ENCODE assay signal across 35 mouse cellular contexts in the genomic region with DNA sequence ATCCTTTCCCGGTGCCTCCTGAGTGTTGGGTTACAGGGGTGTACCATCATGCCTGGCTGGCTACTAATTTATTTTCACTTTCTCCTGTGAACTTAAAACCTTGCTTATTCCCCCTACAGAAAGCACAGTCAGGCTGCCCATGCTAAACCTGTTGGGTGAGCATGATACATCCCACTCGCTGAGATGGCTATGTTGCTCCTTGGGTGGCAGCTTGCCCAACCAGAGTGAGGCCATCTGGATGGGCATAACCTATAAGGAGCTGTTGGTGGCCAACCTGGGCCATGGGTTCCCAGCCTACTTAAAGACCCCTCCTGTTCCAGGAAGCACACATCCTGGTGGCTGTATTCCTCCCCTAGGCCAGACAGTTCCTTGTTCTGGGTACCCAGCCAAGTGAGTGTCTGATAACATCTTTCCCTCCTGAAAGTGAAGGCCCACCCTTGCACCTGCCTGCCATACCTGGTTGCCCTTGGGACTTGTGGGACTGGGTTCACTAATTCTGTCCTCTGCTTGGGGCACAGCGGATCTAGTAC. TPM values are rescaled to one million over a fixed set of nuclear protein-coding genes. Genes with fewer than 3 reads are reported as not detected.
DNase-seq lines count a peak whose midpoint lies in the region; ATAC-seq and TF ChIP-seq lines count a peak whose summit lies in the region.
"Had no signal": no experiment of that assay in that cellular context is flagged by ENCODE, and none has a peak within 500 bp of the region (broad histone marks: within the 10 kb centered on the region; RNA-seq: fewer than 3 reads in every experiment).

No protein-coding gene starts in this region.

- H3K4me1 ChIP-seq in kidney, postnatal 0 days (replicated peaks; ENCODE audit: insufficient read depth, low read length): peaks cover 3% of the 10 kb centered on the region; the same call in 1 of the 2 replicates
- no peaks in the 10 kb centered on the region for H3K4me1 ChIP-seq in midbrain, embryonic 11.5 days (ENCODE audit: control insufficient read depth, insufficient read depth, low read length)
- H3K4me1 ChIP-seq: liver, embryonic 12.5 days had no signal

- no peaks in the 10 kb centered on the region for H3K27me3 ChIP-seq in kidney, postnatal 0 days (ENCODE audit: insufficient read depth, low read length)
- H3K27me3 ChIP-seq in midbrain, embryonic 11.5 days (ENCODE audit: control insufficient read depth, insufficient read depth, low read length): no peaks in the 10 kb centered on the region
- H3K27me3 ChIP-seq: embryonic facial prominence, embryonic 13.5 days; forebrain, embryonic 12.5 days; hindbrain, embryonic 15.5 days; liver, embryonic 12.5 days; midbrain, embryonic 12.5 days; neural tube, embryonic 13.5 days had no signal

- peak; percentile 31 for DNase-seq in kidney, adult 18-20 months
- peak; percentile 17 to 26 for DNase-seq in kidney, adult 8-10 months
- DNase-seq in kidney, postnatal 0 days (ENCODE audit: low spot score): peak; percentile 39
- peak; percentile 49 to 65 for DNase-seq in kidney, postnatal 4 days
- no peak for DNase-seq in midbrain, embryonic 11.5 days (ENCODE audit: low spot score, missing footprints)
- no peak for DNase-seq in thymus, postnatal 25 days
- DNase-seq in left cerebral cortex, postnatal 10 days (ENCODE audit: extremely low spot score in 1 of 2, low spot score in 2 of 2): no peak
- DNase-seq: adrenal gland, postnatal 25 days; B cell, adult 2 months; cerebellum, adult 11-12 months; cerebellum, adult 9-11 months; embryo, embryonic 11 days; gastrocnemius, postnatal 36 days; heart, adult 2 months; heart, postnatal 10 days; left cerebral cortex, postnatal 4 days; liver, postnatal 0 days; lung, postnatal 36 days; thymus, adult 2 months had no signal

- no peak overlapping the region for H3K4me2 ChIP-seq in kidney, postnatal 0 days (ENCODE audit: low read length)
- no peak overlapping the region for H3K4me2 ChIP-seq in midbrain, embryonic 11.5 days
- H3K4me2 ChIP-seq: embryonic facial prominence, embryonic 13.5 days; forebrain, embryonic 12.5 days; heart, embryonic 13.5 days; hindbrain, embryonic 15.5 days; liver, embryonic 12.5 days; midbrain, embryonic 12.5 days; neural tube, embryonic 13.5 days had no signal

- no peak overlapping the region for H3K4me3 ChIP-seq in kidney, postnatal 0 days (replicated peaks; ENCODE audit: low read depth, low read length)
- no peak overlapping the region for H3K4me3 ChIP-seq in midbrain, embryonic 11.5 days (ENCODE audit: low read depth, low read length)
- H3K4me3 ChIP-seq: embryonic facial prominence, embryonic 13.5 days; forebrain, embryonic 12.5 days; heart, adult 2 months; heart, embryonic 13.5 days; hindbrain, embryonic 15.5 days; left cerebral cortex, adult 2 months; liver, embryonic 12.5 days; midbrain, embryonic 12.5 days; neural tube, embryonic 13.5 days had no signal

- H3K36me3 ChIP-seq in kidney, postnatal 0 days (ENCODE audit: insufficient read depth, low read length): no peaks in the 10 kb centered on the region
- no peaks in the 10 kb centered on the region for H3K36me3 ChIP-seq in midbrain, embryonic 11.5 days (ENCODE audit: control insufficient read depth, insufficient read depth, low read length)
- H3K36me3 ChIP-seq: embryonic facial prominence, embryonic 13.5 days; forebrain, embryonic 12.5 days; heart, embryonic 13.5 days; liver, embryonic 12.5 days had no signal

- 55% methylated on average over 3 of the region's 3 CpGs for WGBS in kidney, postnatal 0 days
- 90% methylated on average over 3 of the region's 3 CpGs for WGBS in midbrain, embryonic 11.5 days

- no peaks in the 10 kb centered on the region for H3K9me3 ChIP-seq in kidney, postnatal 0 days (replicated peaks; ENCODE audit: low read length)
- H3K9me3 ChIP-seq in midbrain, embryonic 11.5 days (ENCODE audit: control insufficient read depth, low read length): no peaks in the 10 kb centered on the region
- H3K9me3 ChIP-seq: embryonic facial prominence, embryonic 13.5 days; forebrain, embryonic 12.5 days; heart, embryonic 13.5 days; hindbrain, embryonic 15.5 days; liver, embryonic 12.5 days; midbrain, embryonic 12.5 days; neural tube, embryonic 13.5 days had no signal

- ATAC-seq in kidney, postnatal 0 days (replicated peaks; ENCODE audit: low FRiP score, low read depth): peak; percentile 54; the same call in 1 of the 2 replicates
- no peak for ATAC-seq in midbrain, embryonic 11.5 days (ENCODE audit: low FRiP score)
- ATAC-seq: inflammation-experienced regulatory T-cells, adult 6 months; liver, embryonic 12.5 days; liver, postnatal 0 days had no signal

- intact Hi-C loops in left cerebral cortex, postnatal 10 days (cut with DNase I): no loop called here

- H3K27ac ChIP-seq in kidney, postnatal 0 days: peak overlapping the region; percentile 44; the same call in 1 of the 2 replicates
- no peak overlapping the region for H3K27ac ChIP-seq in midbrain, embryonic 11.5 days (ENCODE audit: low read depth, low read length)
- H3K27ac ChIP-seq: embryonic facial prominence, embryonic 13.5 days; forebrain, embryonic 12.5 days; heart, adult 2 months; heart, embryonic 13.5 days; hindbrain, embryonic 15.5 days; left cerebral cortex, adult 2 months; liver, embryonic 12.5 days; midbrain, embryonic 12.5 days; neural tube, embryonic 13.5 days had no signal

- no peak for TF ChIP-seq CTCF in kidney, postnatal 0 days (IDR thresholded peaks at IDR 0.05; ENCODE audit: low read depth)

- H3K9ac ChIP-seq in kidney, postnatal 0 days (ENCODE audit: low read depth, low read length): no peak overlapping the region
- no peak overlapping the region for H3K9ac ChIP-seq in midbrain, embryonic 11.5 days (ENCODE audit: low read length)
- H3K9ac ChIP-seq: embryonic facial prominence, embryonic 13.5 days; forebrain, embryonic 12.5 days; heart, embryonic 13.5 days; hindbrain, embryonic 15.5 days; liver, embryonic 12.5 days; liver, postnatal 0 days; midbrain, embryonic 12.5 days; neural tube, embryonic 13.5 days had no signal

RNA-seq across cellular contexts. Expression of a gene that starts 31.7 kb away (rescaled TPM):
- polyA plus RNA-seq in kidney, postnatal 0 days (2015; fragmentation: Nextera tagmentation; extraction: Ambion mirVana): 27.3 and 27.6 TPM in 2 replicates
- polyA plus RNA-seq in midbrain, embryonic 11.5 days (2014; fragmentation: Nextera tagmentation; extraction: Ambion mirVana): 14.6 and 16.3 TPM in 2 replicates
- 10 to 100 TPM; 49.0 to 49.2 TPM for total RNA-seq in left cerebral cortex, postnatal 10 days (2021)
- polyA plus RNA-seq: inflammation-experienced regulatory T-cells, adult 6 months had no signal

RNA-seq across cellular contexts. Expression of a gene that starts 33.8 kb away (rescaled TPM):
- polyA plus RNA-seq in kidney, postnatal 0 days (2015; fragmentation: Nextera tagmentation; extraction: Ambion mirVana): not detected in 2 replicates
- not detected in 2 replicates for polyA plus RNA-seq in midbrain, embryonic 11.5 days (2014; fragmentation: Nextera tagmentation; extraction: Ambion mirVana)
- total RNA-seq in left cerebral cortex, postnatal 10 days (2021): not detected
- total RNA-seq: adrenal gland, adult 18-20 months; adrenal gland, postnatal 25 days; gastrocnemius, postnatal 36 days; heart, adult 2 months; heart, postnatal 10 days; hematopoietic stem cell, adult 5-6 weeks; layer of hippocampus, adult 18-20 months; layer of hippocampus, postnatal 10 days; left cerebral cortex, adult 2 months; left cerebral cortex, postnatal 4 days had no signal
- polyA plus RNA-seq: embryonic facial prominence, embryonic 13.5 days; forebrain, embryonic 12.5 days; heart, adult 2 months; heart, embryonic 13.5 days; inflammation-experienced regulatory T-cells, adult 6 months; limb, embryonic 14.5 days; liver, embryonic 12.5 days; liver, postnatal 0 days; lung, embryonic 16.5 days; midbrain, embryonic 12.5 days; neural tube, embryonic 13.5 days; urinary bladder, adult 2 months had no signal

Comparison
In these comparisons a context has a peak if more than half of its experiments do, and no peak if none do; other contexts are left out.
1. DNase-seq: peak in kidney, adult 18-20 months (single experiment), kidney, adult 8-10 months (2 of 2), kidney, postnatal 0 days (single experiment) and kidney, postnatal 4 days (2 of 2); none in midbrain, embryonic 11.5 days (single experiment), thymus, postnatal 25 days (single experiment) and left cerebral cortex, postnatal 10 days (0 of 2).